Mouse (Mus musculus) central nervous system, embryonic 14 days (tissue): Measurements from ENCODE around the gene Mbnl1. TPM values are rescaled to one million over a fixed set of nuclear protein-coding genes. Genes with fewer than 3 reads are reported as not detected.

Source experiments
- polyA plus RNA-seq: library from polyadenylated mRNA; depleted of rRNA; stranded (reverse); fragments of >200 nt; gene quantifications from 2 replicates; pipeline ENCODE4 v1.2.3, GENCODE M21; 2012; rRNA removed

Mbnl1 gene
- 15.0 and 20.2 TPM in 2 replicates for polyA plus RNA-seq

GRCm38 (mm10) chr3:60472681-60473177 lies at the start of gene Mbnl1:
Gene Mbnl1, plus strand, starts transcription at chr3:60472830.

